8 mouse cellular contexts compared by ENCODE assay signal in the genomic region with DNA sequence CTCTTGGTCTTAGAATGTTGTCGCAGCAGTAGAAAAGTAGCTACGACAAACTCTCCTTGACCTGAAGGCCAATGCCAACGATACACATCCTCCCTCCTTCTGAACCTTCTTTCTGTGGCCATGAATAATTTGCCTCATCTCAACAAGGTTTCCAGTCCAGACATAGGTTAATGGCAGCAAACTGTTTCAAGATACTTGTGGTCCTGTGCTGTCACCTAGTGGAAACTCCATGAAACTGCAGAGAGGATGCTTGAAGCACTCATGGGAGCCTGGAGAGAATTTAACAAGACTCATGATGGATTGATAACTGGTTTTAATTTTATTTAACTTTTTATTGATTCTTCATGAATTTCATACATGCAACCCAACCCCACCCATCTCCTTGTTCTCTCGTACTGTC. TPM values are rescaled to one million over a fixed set of nuclear protein-coding genes. Genes with fewer than 3 reads are reported as not detected.
DNase-seq lines count a peak whose midpoint lies in the region; ATAC-seq lines count a peak whose summit lies in the region.

No protein-coding gene starts in this region.

- 54% methylated on average over 4 of the region's 4 CpGs for WGBS in hindbrain, embryonic 11.5 days

- H3K9me3 ChIP-seq in hindbrain, embryonic 11.5 days (ENCODE audit: control insufficient read depth, low read length) = no peaks in the 10 kb centered on the region

- no peak overlapping the region for H3K9ac ChIP-seq in hindbrain, embryonic 11.5 days (ENCODE audit: low read depth, low read length)

- H3K4me1 ChIP-seq in hindbrain, embryonic 11.5 days (replicated peaks; ENCODE audit: control insufficient read depth, insufficient read depth, low read length) = no peaks in the 10 kb centered on the region

- no peaks in the 10 kb centered on the region for H3K27me3 ChIP-seq in hindbrain, embryonic 11.5 days (ENCODE audit: control insufficient read depth, insufficient read depth, low read length)

- peaks cover 10% of the 10 kb centered on the region; the same call in 1 of the 2 replicates for H3K36me3 ChIP-seq in hindbrain, embryonic 11.5 days (ENCODE audit: control insufficient read depth, insufficient read depth, low read length)

- H3K4me3 ChIP-seq in hindbrain, embryonic 11.5 days (ENCODE audit: low read depth, low read length) = no peak overlapping the region

- peak; percentile 71 for ATAC-seq in common myeloid progenitor, adult 5-6 weeks (replicated peaks; ENCODE audit: low read depth, poor library complexity, severe bottlenecking)
- peak; percentile 13; the same call in 1 of the 2 replicates for ATAC-seq in hindbrain, embryonic 11.5 days (ENCODE audit: low FRiP score)

- no peak overlapping the region for H3K4me2 ChIP-seq in hindbrain, embryonic 11.5 days (replicated peaks; ENCODE audit: low read depth, low read length)

- DNase-seq in cerebellum, postnatal 14 days = peak; percentile 55 to 67
- no peak for DNase-seq in cerebellum, adult 9-11 months
- peak; percentile 56 to 68 for DNase-seq in right cerebral cortex, adult 2 months (ENCODE audit: low spot score in 2 of 2)
- DNase-seq in right cerebral cortex, postnatal 4 days = no peak
- peak; percentile 72 for DNase-seq in hindbrain, embryonic 11.5 days (ENCODE audit: low spot score)
- DNase-seq in mesoderm, embryonic 11.5 days (ENCODE audit: low read depth, low spot score) = peak; percentile 80
- no peak for DNase-seq in ovary, postnatal 10 days (ENCODE audit: low spot score)

- H3K27ac ChIP-seq in hindbrain, embryonic 11.5 days (ENCODE audit: low read depth, low read length) = no peak overlapping the region

RNA-seq across cellular contexts. Expression of gene Rps15a, which starts 13.8 kb away (rescaled TPM):
- total RNA-seq in common myeloid progenitor, adult 5-6 weeks (2017) = 793 and 882 TPM in 2 replicates
- 611 and 623 TPM in 2 replicates for polyA plus RNA-seq in hindbrain, embryonic 11.5 days (2014; fragmentation: Nextera tagmentation; extraction: Ambion mirVana)

RNA-seq across cellular contexts. Expression of gene Arl6ip1, which starts 27.2 kb away (rescaled TPM):
- total RNA-seq in common myeloid progenitor, adult 5-6 weeks (2017) = 246 and 295 TPM in 2 replicates
- 435 and 453 TPM in 2 replicates for polyA plus RNA-seq in hindbrain, embryonic 11.5 days (2014; fragmentation: Nextera tagmentation; extraction: Ambion mirVana)

Comparison
In these comparisons a context has a peak if more than half of its experiments do, and no peak if none do; other contexts are left out.
1. DNase-seq: peak in cerebellum, postnatal 14 days (2 of 2), right cerebral cortex, adult 2 months (2 of 2), hindbrain, embryonic 11.5 days (single experiment) and mesoderm, embryonic 11.5 days (single experiment); none in cerebellum, adult 9-11 months (single experiment), right cerebral cortex, postnatal 4 days (single experiment) and ovary, postnatal 10 days (single experiment).